Mouse (Mus musculus): ENCODE measurements around the gene Ldlrad3.

Ldlrad3 gene

DNA sequence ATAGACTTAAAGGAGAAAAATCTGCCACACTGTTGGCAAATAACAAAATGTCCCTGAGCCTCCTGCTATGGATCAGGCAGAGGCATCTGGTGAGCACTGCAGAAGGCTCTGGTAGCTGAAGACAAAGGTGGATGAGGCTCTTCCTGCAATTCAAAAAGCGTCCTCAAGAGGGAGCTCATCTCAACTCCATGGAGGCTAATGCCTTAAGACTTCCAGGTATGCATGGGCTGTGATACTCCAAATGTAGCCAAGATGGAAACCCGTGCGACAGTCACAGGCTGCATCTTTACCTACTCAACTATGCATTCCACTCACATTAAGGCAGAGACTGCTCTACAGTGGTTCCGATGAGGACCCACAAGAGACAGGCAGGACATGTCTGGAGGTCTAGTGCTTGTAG lies 108.6 kb downstream of the Ldlrad3 start:
- in situ Hi-C loops (cut with MboI; ENCODE audit: low sequenced_read_pairs), result no loop called here

- in situ Hi-C loops (cut with MboI; ENCODE audit: low sequenced_read_pairs), result no loop called here
These were observed 109.9 kb downstream of the Ldlrad3 start for GRCm38 (mm10) chr2:102076237-102076636.

- in situ Hi-C loops (cut with MboI; ENCODE audit: low sequenced_read_pairs), result no loop called here
These were observed 112.7 kb downstream of the Ldlrad3 start for GRCm38 (mm10) chr2:102073266-102074037.

- in situ Hi-C loops (cut with MboI; ENCODE audit: low sequenced_read_pairs), result no loop called here
These were observed 113.3 kb downstream of the Ldlrad3 start for GRCm38 (mm10) chr2:102072859-102073258.

- in situ Hi-C loops (cut with MboI; ENCODE audit: low sequenced_read_pairs), result no loop called here
These were observed 115.0 kb downstream of the Ldlrad3 start for GRCm38 (mm10) chr2:102071022-102071717.

GRCm38 (mm10) chr2:102064826-102065441 lies 121.3 kb downstream of the Ldlrad3 start:
- in situ Hi-C loops (cut with MboI; ENCODE audit: low sequenced_read_pairs), result no loop called here

DNA sequence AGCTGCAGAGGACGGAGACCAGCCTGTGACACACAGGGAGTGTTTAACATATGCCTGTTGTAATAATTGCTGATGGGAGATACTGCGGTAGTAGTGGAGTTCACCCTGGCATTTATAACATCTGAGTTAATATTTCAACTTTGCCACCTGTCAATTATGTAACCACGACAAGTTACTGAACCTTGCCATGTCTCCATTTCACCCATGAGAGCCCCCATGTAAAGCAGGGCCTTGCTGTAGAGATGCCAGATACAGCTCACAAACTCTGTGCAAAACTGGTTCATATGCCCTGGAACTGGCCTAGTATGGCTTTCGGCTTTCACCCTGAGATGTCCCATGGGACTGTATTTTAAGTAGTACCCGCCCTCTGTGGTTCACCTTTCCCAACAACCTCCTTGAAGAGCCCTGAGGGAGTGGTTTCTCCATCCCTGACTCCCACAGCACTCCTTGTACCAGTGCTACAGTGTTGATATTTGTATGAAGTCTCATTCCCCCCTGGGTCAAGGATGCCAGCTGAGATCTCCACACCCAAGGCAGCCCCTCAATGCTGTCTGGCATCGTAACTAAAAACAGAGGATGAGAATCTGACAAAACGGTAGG lies 122.2 kb downstream of the Ldlrad3 start:
- in situ Hi-C loops (cut with MboI; ENCODE audit: low sequenced_read_pairs), result no loop called here

- in situ Hi-C loops (cut with MboI; ENCODE audit: low sequenced_read_pairs), result no loop called here
These were observed 123.2 kb downstream of the Ldlrad3 start for GRCm38 (mm10) chr2:102062861-102063468.

DNA sequence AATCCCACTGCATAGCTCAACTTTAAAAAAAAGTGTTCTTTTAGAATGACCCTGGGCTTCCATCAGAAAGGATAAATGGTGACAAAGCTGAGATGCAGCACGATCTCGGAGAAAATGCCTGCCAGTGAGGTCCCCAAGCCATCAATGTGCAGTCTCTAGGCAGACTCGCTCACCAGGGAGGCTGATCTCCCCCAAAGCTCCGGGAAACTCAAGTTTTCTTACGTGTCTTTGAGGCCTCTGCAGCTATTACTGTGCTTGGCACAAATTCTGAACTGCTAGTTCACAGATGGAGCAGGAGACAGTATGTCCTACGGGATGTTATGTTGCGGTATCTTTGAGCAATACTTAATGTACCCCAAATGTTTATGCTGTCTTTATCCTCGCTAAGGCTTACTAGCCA lies 124.3 kb downstream of the Ldlrad3 start:
- in situ Hi-C loops (cut with MboI; ENCODE audit: low sequenced_read_pairs), result no loop called here

DNA sequence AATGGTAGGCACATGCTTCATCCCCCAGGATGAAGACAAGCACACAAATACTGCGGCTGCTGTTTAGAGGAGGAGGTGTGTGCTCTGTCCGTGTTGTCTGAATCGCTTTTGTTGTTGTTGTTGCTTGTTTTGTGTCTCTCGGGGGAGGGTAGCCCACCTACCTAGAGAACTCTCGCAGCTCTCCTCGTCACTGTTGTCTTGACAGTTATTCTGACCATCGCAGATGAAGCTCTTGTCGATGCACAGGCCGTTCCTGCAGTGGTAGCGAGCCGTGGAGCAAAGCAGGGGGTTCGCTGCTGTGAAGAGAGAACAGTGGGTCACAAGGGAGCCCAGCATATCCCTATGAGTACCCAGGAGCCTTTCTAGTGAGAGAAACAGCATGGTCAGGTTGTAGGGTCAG lies 128.4 kb downstream of the Ldlrad3 start:
- in situ Hi-C loops (cut with MboI; ENCODE audit: low sequenced_read_pairs), result no loop called here

GRCm38 (mm10) chr2:102057029-102057685 lies 129.0 kb downstream of the Ldlrad3 start:
- in situ Hi-C loops (cut with MboI; ENCODE audit: low sequenced_read_pairs), result no loop called here

DNA sequence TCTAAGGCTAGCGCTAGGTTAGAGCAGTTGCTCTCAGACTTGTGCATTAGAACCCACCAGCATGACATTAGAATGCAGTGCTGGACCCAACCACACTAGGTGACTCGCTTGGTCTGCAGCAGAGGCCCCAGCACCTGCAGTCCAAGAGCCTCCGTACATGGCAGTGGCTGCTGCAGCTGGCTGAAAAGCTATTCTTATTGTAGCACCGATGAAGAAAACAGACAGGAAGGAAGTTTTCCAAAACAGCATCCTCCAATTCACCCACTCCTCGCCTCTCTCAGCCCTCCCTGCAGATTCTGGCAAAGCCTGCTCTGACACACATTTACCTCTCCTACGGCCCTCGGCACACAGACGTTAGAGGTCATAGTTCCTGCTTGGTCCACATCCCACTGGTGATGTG lies 130.0 kb downstream of the Ldlrad3 start:
- in situ Hi-C loops (cut with MboI; ENCODE audit: low sequenced_read_pairs), result no loop called here

DNA sequence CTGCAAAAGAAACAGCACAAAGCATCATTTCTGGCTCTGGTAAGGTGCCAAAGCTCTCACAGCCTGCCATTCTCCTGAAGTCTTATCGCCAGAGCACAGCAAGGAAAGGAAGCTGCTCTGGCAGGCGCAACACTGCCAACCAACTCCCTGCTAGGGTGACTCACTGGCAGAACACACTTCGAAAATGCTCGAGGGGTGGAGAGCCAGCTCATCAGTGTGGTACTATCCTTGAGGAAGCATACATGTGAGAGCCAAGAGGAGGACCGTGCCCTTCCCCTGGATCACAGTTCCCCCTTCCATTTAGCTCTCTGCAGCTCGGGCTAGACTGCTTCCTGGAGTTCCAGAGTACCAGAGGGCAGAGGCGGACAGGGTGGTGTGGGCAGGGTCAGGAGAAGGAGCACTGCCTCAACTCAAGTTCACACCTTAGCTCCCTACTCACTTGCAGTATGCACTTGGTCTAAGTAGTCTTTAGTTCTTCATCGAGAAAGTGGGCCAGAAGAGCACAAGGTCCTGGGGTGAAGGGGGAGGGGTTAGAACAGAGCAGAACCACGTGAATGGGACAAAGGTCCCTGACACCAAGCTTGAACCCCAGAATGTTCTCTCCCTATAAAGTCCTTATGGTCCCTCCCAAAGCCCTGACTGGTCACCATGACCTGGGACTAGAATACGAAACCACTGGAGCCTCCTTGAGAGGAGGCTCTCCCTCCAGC lies 133.1 kb downstream of the Ldlrad3 start:
- in situ Hi-C loops (cut with MboI; ENCODE audit: low sequenced_read_pairs), result no loop called here

- in situ Hi-C loops (cut with MboI; ENCODE audit: low sequenced_read_pairs), result no loop called here
These were observed 133.8 kb downstream of the Ldlrad3 start for GRCm38 (mm10) chr2:102052353-102052752.

DNA sequence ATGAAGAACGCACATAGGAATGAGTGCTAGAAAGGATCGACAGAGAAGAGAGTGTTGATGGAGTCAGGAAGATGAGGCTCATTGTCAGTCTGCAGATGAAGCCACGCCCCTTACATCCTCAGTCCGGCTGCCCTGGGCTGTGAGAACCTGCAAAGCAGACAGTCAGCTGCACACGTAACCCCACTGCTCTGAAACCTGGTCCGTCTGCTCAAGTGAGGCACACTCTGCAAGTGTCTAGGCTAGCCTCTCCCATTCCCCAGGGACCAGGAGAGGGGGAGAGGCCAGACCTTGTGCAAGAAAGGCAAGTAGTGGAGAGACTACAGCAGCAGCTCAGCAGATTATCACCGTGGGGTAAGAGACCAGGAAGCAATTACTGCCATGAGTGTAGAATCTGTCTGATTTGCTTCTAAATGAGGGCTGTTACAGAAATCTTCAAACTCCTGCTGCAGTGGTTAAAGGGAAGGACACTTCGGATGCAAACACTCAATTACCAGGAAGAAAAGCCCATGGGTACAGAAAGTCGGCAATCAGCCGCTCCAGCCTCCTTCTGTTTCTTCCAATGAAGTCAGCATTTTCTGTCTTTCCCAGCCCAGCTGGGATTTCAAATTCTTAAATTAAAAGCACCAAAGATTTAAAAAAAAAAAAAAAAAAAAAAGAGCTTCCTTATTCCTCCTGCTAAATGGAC lies 136.2 kb downstream of the Ldlrad3 start:
- in situ Hi-C loops (cut with MboI; ENCODE audit: low sequenced_read_pairs), result no loop called here

DNA sequence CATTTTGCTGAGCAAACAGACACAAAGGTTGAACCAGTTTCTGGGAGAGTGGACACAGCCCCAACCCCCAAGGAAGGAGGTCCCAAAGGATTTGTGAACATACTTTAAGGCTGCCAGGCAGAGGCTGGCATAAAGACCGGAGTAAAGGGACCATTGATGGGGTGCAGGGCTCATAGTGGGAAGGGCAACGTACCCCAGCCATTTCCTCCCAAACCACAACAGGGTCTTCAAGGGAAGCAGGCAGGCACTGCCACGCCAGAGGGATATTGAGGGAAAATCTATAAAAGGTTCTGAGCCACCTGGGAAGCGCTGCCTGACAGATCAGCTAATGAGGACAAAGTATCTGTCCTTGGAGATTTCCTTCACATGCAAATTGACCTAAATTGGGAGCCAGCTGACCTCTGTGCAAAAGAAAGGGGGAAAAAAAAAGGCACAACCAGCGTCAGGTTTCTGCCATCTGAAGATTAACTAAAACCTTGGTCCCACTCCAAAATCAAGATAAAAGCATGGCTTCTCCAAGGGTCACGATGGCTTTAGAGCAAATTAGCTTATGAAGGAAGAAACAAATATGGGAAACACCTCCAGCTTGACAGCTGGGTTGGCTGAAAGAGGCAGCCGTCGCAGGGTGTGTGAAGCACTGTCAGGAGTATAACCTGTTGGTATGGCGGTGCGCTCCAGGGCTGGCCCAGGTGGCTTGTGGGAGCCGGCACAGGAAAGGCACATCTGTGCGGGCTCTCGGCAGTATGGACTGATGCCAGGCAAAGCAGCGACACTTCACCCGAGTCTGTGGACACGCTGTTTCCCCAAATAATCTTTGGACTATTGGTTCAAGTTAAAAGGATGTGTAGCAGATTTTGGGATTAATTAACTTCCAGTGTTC lies 137.6 kb downstream of the Ldlrad3 start:
- in situ Hi-C loops (cut with MboI; ENCODE audit: low sequenced_read_pairs), result no loop called here

DNA sequence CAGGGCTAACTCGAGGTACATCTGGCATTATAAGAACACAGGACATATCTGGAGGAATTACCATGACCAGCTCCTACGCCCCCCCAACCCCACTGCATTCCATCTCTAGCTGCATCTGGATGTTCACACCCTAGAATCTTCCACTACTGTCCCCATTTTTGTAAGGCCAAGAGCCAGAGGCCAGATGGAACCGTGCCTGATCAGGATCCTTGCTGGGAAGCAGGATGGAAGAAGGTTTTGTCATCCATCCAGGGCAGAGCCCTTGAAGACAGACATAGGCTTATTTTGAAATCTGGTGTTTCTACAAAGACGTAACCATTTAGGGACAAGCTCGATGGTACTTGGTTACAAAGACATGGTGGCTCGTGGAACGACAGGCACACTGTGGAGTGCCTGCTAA lies 139.7 kb downstream of the Ldlrad3 start:
- in situ Hi-C loops (cut with MboI; ENCODE audit: low sequenced_read_pairs), result no loop called here

GRCm38 (mm10) chr2:102040456-102040855 lies 145.7 kb downstream of the Ldlrad3 start:
- in situ Hi-C loops (cut with MboI; ENCODE audit: low sequenced_read_pairs), result no loop called here

Data from CH12F3 (cell line).